Mouse (Mus musculus): ENCODE measurements around the gene Prss42.

DNA sequence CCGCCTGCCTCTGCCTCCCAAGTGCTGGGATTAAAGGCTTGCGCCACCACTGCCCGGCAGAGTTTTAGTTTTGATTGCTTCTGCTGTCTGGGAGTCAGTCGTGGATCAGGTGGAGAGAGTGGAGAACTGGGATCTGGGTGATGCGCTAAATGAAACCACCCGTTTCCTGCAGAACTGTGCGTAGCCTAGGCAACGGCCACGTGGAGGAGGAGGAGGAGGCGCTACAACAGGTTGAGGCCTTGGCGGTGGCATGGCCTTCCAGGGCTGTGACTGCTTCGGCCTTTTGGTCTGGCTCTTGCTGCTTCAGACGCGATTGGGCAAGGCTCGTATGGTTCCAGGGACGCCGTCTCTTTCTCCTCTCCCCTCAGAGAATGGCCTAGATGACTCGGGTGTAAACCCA, 15.8 kb downstream of the Prss42 start, which contains the start of gene Prss44:
- no peak for TF ChIP-seq CTCF (IDR thresholded peaks at IDR 0.05; ENCODE audit: low read depth, low read length)
- no peak for TF ChIP-seq EP300 (IDR thresholded peaks at IDR 0.05; ENCODE audit: insufficient read depth, low read depth, low read length)
- TF ChIP-seq POLR2A (IDR thresholded peaks at IDR 0.05; ENCODE audit: insufficient read depth, low read length), result no peak

All from ES-Bruce4 (cell line).